Mouse (Mus musculus) forebrain, embryonic 16.5 days (tissue): Measurements from ENCODE around the gene Tex38. TPM values are rescaled to one million over a fixed set of nuclear protein-coding genes. Genes with fewer than 3 reads are reported as not detected.
A peak's percentile ranks its signal among the peaks of the same experiment; 100 is the strongest.

Experiments
- ATAC-seq: fragments of 200-750 bp; cut with Nextera tagmentation; 2 replicates; pipeline ENCODE4 v1.8.0; 2017; ENCODE audit warnings: mild to moderate bottlenecking, moderate library complexity
- H3K27ac ChIP-seq: fragments of 300-500 bp; sonication (generic); 2 replicates; pipeline ENCODE4 v1.5.1; 2014; ENCODE audit warnings: low read length, control low read depth
- H3K27me3 ChIP-seq: fragments of 300-500 bp; sonication (generic); replicated peaks from 2 replicates; pipeline ENCODE4 v1.6.1; 2014; ENCODE audit warnings: low read length; ENCODE audit not compliant: control insufficient read depth, insufficient read depth
- H3K36me3 ChIP-seq: fragments of 300-500 bp; sonication (generic); 2 replicates; pipeline ENCODE4 v1.6.1; 2014; ENCODE audit not compliant: control insufficient read depth, insufficient read depth
- H3K4me1 ChIP-seq: fragments of 300-500 bp; sonication (generic); replicated peaks from 2 replicates; pipeline ENCODE4 v1.6.1; 2014; ENCODE audit warnings: low read length; ENCODE audit not compliant: control insufficient read depth, insufficient read depth
- H3K4me2 ChIP-seq: fragments of 300-500 bp; sonication (generic); 2 replicates; pipeline ENCODE4 v1.6.1; 2014; ENCODE audit warnings: mild to moderate bottlenecking, low read length, control low read depth
- H3K4me3 ChIP-seq: fragments of 300-500 bp; sonication (generic); replicated peaks from 2 replicates; pipeline ENCODE4 v1.5.1; 2014; ENCODE audit warnings: mild to moderate bottlenecking, low read length, control low read depth
- H3K9ac ChIP-seq: fragments of 300-500 bp; sonication (generic); replicated peaks from 2 replicates; pipeline ENCODE4 v1.6.1; 2014; ENCODE audit warnings: low read depth, low read length, control low read depth
- H3K9me3 ChIP-seq: fragments of 300-500 bp; sonication (generic); 2 replicates; pipeline ENCODE4 v1.6.1; 2016; ENCODE audit warnings: low read length; ENCODE audit not compliant: control insufficient read depth
- WGBS: fragments of 180-500 bp; shearing (Covaris S2); extraction: QIAGEN DNeasy Blood & Tissue Kit; methylation state at CpG from one replicate; pipeline ENCODE4 v1.1.7; 2014; 5-methylcytosine and 5-hydroxymethylcytosine counted together
- polyA plus RNA-seq: library from polyadenylated mRNA; unstranded; fragments of >200 nt; fragmentation: Nextera tagmentation; extraction: Ambion mirVana; gene quantifications from 2 replicates; pipeline ENCODE4 v1.2.1, GENCODE M21; 2015

Gene Tex38
- polyA plus RNA-seq, 1 experiment from 2014 or later, result 0.28 TPM

- Histone ChIP-seq H3K27ac (peak within 1 kb of the TSS; percentile 2; the same call in 1 of the 2 replicates), H3K9me3 (no peaks in the 10 kb centered on the region), H3K9ac (peak within 1 kb of the TSS; percentile 85), H3K27me3 (no peaks in the 10 kb centered on the region), H3K4me2 (peak within 1 kb of the TSS; percentile 81), H3K36me3 (peaks cover 2% of the 10 kb centered on the region; the same call in 1 of the 2 replicates), H3K4me3 (peak within 1 kb of the TSS; percentile 69), H3K4me1 (peaks cover 13% of the 10 kb centered on the region)
- peak; percentile 91 for ATAC-seq
- under 1% methylated on average over 69 of the region's 69 CpGs for WGBS
These were observed 4.1 kb upstream of the Tex38 start, which contains the start of gene Atpaf1 for GRCm38 (mm10) chr4:115784769-115785510. Gene Atpaf1, plus strand, starts transcription at chr4:115784812.

DNA sequence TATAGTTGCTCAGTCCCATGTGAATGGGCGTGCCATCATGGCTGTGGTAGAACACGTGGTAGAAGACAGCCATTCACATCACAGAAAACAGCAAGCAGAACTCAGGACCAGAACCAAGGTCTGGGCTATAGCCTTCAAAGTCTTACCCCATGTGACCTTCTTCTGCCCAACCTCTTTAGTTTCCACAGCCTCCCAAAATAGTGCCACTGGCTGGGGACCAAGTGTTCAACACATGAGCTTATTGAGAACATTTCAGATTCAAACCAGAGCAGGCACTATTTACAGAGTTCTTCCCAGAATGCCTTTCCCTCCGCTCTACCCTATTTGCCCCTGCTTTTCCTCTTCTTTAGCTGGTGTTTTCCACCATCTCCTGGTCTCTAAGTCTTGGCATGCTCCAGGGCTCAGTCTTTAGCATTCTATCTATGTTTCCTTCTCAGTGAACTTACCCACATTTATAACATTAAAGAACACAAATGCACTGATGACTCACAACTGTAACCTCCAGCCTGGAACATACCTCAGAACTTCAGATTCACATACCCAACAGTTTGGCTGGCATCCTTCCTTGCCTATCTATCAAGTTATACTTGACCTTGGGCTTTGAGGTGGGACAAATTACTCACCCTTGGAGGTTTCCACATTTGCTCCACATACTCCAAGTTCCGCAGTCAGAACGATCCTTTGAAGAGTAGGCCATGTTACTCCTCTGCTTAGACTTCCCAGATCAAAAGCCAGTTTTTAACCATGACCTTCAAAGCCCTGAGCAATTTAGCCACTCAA lies 1.4 kb upstream of the Tex38 start:
- no peaks in the 10 kb centered on the region; the same call in 1 of the 2 replicates for H3K36me3 ChIP-seq
- ATAC-seq, result no peak
- no peaks in the 10 kb centered on the region for H3K9me3 ChIP-seq
- no peak overlapping the region for H3K4me3 ChIP-seq
- no peaks in the 10 kb centered on the region for H3K27me3 ChIP-seq
- no peak overlapping the region for H3K27ac ChIP-seq
- H3K4me1 ChIP-seq, result peaks cover 13% of the 10 kb centered on the region
- H3K9ac ChIP-seq, result no peak overlapping the region
- WGBS, result 85% methylated on average over 5 of the region's 5 CpGs
- H3K4me2 ChIP-seq, result no peak overlapping the region

DNA sequence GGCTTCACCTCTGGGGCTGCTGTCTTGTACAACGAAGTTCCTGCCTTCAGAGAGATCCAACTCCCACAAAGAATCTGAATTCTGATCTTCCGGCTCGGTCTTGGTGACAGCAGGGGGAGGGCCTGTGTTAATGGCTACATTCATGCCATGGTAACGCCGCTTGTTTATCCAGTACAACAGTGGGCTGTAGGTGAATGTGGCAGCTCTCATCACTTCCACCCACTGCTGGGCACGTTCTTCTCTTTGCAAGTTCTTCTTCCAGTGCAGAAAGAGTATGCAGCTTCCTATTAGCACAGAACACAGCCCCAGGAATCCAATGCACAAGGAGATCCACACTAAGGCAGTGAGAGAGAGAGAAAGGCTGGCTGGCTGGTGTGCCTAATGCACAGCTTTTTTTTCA lies 549 bp downstream of the Tex38 start:
- H3K27ac ChIP-seq, result no peak overlapping the region
- WGBS, result 55% methylated on average over 6 of the region's 6 CpGs
- ATAC-seq, result no peak

GRCm38 (mm10) chr4:115777627-115778026 lies 3.2 kb downstream of the Tex38 start:
- Histone ChIP-seq H3K4me1 (no peaks in the 10 kb centered on the region), H3K27ac (no peak overlapping the region), H3K9me3 (no peaks in the 10 kb centered on the region), H3K27me3 (no peaks in the 10 kb centered on the region), H3K4me3 (no peak overlapping the region), H3K4me2 (no peak overlapping the region), H3K36me3 (peaks cover 5% of the 10 kb centered on the region; the same call in 1 of the 2 replicates), H3K9ac (no peak overlapping the region)
- ATAC-seq, result no peak
- WGBS, result 95% methylated on average over 2 of the region's 2 CpGs

More for the DNA sequence above, 549 bp downstream of the Tex38 start:
- H3K36me3 ChIP-seq, result peaks cover 5% of the 10 kb centered on the region; the same call in 1 of the 2 replicates
- no peak overlapping the region for H3K4me2 ChIP-seq
- H3K9me3 ChIP-seq, result no peaks in the 10 kb centered on the region
- H3K27me3 ChIP-seq, result no peaks in the 10 kb centered on the region
- no peak overlapping the region for H3K9ac ChIP-seq
- no peak overlapping the region for H3K4me3 ChIP-seq
- peaks cover 6% of the 10 kb centered on the region for H3K4me1 ChIP-seq

GRCm38 (mm10) chr4:115775056-115775455 lies 5.8 kb downstream of the Tex38 start:
- Histone ChIP-seq H3K4me3 (no peak overlapping the region), H3K9me3 (no peaks in the 10 kb centered on the region), H3K9ac (no peak overlapping the region), H3K4me1 (no peaks in the 10 kb centered on the region), H3K27me3 (no peaks in the 10 kb centered on the region), H3K27ac (no peak overlapping the region), H3K4me2 (no peak overlapping the region), H3K36me3 (peaks cover 8% of the 10 kb centered on the region)
- ATAC-seq, result no peak
- 86% methylated on average over 6 of the region's 6 CpGs for WGBS

DNA sequence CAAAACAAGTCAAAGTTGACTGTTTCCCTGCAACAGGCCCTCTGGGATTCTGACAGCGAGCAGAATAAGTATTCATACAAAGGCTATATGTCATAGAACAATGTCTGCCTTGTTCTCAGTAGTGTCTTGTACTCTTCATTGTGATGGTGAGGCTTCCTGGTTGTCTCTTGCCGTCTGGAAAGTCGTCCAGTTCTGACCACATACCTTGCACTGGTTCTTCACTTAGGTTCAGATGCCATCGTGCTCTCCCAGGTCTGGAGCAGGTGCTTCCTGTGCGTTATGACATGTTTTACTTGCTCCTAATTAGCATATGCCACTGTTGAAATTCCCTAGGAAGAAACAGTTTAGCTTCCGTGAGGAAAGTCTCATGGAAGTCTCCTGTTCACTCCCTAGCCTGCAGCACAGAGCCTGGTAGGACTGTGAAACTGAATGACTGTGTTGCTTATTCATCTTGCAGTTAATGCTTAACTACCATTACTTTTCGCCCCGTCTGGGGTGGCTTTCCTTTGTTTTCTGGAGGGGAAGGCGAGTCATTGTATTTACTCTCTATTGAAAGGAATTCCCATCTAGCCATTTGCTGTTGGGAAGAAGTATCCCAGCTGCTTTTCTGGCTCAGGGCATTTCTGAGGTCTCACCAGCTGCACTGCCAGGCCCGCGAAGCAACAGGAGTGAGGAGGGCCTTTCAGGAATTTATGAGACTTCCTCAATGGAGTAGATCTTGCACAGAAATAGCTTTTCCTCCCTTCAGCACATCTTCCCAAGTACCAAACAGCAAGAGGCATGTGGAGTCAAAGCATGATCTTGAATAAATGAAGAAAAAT lies 13.0 kb downstream of the Tex38 start:
- 62% methylated on average over 11 of the region's 11 CpGs for WGBS
- H3K9me3 ChIP-seq, result no peaks in the 10 kb centered on the region
- H3K9ac ChIP-seq, result no peak overlapping the region
- H3K4me2 ChIP-seq, result no peak overlapping the region
- ATAC-seq, result no peak
- H3K27ac ChIP-seq, result no peak overlapping the region
- H3K4me1 ChIP-seq, result no peaks in the 10 kb centered on the region
- no peaks in the 10 kb centered on the region for H3K27me3 ChIP-seq
- H3K36me3 ChIP-seq, result peaks cover 20% of the 10 kb centered on the region
- H3K4me3 ChIP-seq, result no peak overlapping the region

GRCm38 (mm10) chr4:115764581-115764980 lies 16.2 kb downstream of the Tex38 start:
- no peak for ATAC-seq
- H3K27me3 ChIP-seq, result no peaks in the 10 kb centered on the region
- no peak overlapping the region for H3K4me3 ChIP-seq
- no peak overlapping the region for H3K9ac ChIP-seq
- H3K27ac ChIP-seq, result no peak overlapping the region
- 84% methylated on average over 11 of the region's 11 CpGs for WGBS
- no peak overlapping the region for H3K4me2 ChIP-seq
- H3K9me3 ChIP-seq, result no peaks in the 10 kb centered on the region
- H3K4me1 ChIP-seq, result no peaks in the 10 kb centered on the region
- H3K36me3 ChIP-seq, result peaks cover 25% of the 10 kb centered on the region

- no peak overlapping the region for H3K27ac ChIP-seq
These were observed 19.6 kb downstream of the Tex38 start for GRCm38 (mm10) chr4:115761206-115761605.

DNA sequence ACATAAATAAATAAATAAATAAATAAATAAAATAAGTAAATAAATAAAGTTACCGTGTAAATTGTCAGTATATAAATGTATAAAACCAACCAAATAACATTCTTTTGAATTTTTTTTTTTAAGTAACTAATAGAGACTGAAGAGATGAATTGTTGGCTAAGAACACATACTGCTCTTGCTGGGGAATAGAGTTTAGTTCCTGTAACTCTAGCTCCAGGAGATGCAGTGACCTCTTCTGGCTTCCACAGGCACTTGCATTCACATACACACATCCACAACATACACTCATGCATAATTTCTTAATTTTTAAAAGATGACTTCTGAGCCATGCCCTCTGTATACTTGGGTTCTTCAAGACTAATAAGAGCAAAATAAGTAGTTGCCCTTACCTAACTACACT lies 26.0 kb downstream of the Tex38 start:
- H3K9me3 ChIP-seq, result no peaks in the 10 kb centered on the region
- H3K4me3 ChIP-seq, result no peak overlapping the region
- peaks cover 12% of the 10 kb centered on the region for H3K36me3 ChIP-seq
- 100% methylated on average over 1 of the region's 1 CpGs for WGBS
- no peak for ATAC-seq
- H3K27ac ChIP-seq, result no peak overlapping the region
- no peak overlapping the region for H3K4me2 ChIP-seq
- H3K9ac ChIP-seq, result no peak overlapping the region
- H3K27me3 ChIP-seq, result no peaks in the 10 kb centered on the region
- H3K4me1 ChIP-seq, result no peaks in the 10 kb centered on the region

More at GRCm38 (mm10) chr4:115761206-115761605, 19.6 kb downstream of the Tex38 start:
- H3K4me1 ChIP-seq, result no peaks in the 10 kb centered on the region
- H3K9ac ChIP-seq, result no peak overlapping the region
- H3K27me3 ChIP-seq, result no peaks in the 10 kb centered on the region
- 30% methylated on average over 3 of the region's 3 CpGs for WGBS
- H3K36me3 ChIP-seq, result peaks cover 24% of the 10 kb centered on the region
- no peak for ATAC-seq
- H3K9me3 ChIP-seq, result no peaks in the 10 kb centered on the region
- no peak overlapping the region for H3K4me3 ChIP-seq
- no peak overlapping the region for H3K4me2 ChIP-seq
